Mouse (Mus musculus) testis, adult 2 months (tissue): Measurements from ENCODE around the gene Gm20388.

ENCODE experiments used
- CTCF ChIP-seq: fragments of 200-500 bp; IDR thresholded peaks from 2 replicates; pipeline ENCODE4 v1.5.1; 2012; ENCODE audit warnings: low read depth, mild to moderate bottlenecking, inconsistent platforms, low read length, moderate library complexity; ENCODE audit not compliant: control insufficient read depth, insufficient read depth, insufficient replicate concordance
- POLR2A ChIP-seq: fragments of 200-500 bp; IDR thresholded peaks from 2 replicates; pipeline ENCODE4 v1.6.1; 2012; ENCODE audit warnings: low read depth, mild to moderate bottlenecking, inconsistent platforms, low read length, moderate library complexity; ENCODE audit not compliant: control insufficient read depth

DNA sequence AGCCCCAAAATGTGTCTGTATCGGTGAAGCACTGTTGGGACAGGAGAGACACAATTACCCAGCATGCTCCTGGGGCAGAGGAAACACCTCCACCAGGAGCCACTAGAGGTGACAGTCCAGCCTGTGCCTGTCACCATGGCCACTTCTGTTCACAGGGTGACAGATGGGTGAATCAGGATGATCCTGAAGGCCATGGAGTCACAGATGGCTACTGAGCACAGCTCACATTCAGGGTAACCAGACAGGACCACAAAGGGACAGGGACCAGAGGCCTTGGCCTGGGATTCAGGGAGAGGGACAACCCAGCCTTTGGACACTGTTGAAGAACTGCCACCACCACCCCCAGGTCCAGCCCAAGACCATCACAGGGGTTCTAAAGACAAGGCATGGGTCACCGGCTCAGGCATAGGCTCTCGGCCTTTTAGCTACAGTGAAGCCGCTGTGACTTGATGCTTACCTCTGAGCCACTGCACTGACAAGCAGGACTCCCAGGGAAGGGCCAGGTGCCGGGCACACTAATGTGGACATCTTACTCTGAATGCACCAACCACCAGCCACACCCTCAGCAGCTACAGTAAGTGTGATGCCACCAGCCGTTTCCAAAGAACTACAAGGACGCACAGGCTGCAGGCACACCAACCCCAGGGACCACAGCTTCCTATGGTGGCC is 1649.9 kb downstream of the Gm20388 start:
- TF ChIP-seq POLR2A (no peak), CTCF (no peak)
